Mouse (Mus musculus) lung, adult 2 months (tissue): ENCODE data around the gene Plaa.

Source experiments
- CTCF ChIP-seq: fragments of 200-500 bp; IDR thresholded peaks from 2 replicates; pipeline ENCODE4 v1.5.1; 2011; ENCODE audit warnings: mild to moderate bottlenecking, low read length, control low read depth; ENCODE audit not compliant: insufficient read depth
- POLR2A ChIP-seq: fragments of 200-500 bp; IDR thresholded peaks from 2 replicates; pipeline ENCODE4 v1.6.1; 2011; ENCODE audit warnings: low read depth, mild to moderate bottlenecking, control low read depth, low read length, borderline replicate concordance; ENCODE audit errors: extremely low read depth

- TF ChIP-seq POLR2A, result no peak
- TF ChIP-seq CTCF, result no peak
Measured at GRCm38 (mm10) chr4:94620077-94620476, 17.0 kb upstream of the Plaa start.
